Mouse (Mus musculus) lung, adult 2 months (tissue): ENCODE measurements at regions not wholly inside any gene's neighbourhood (a gene's known extent, or its start where the extent isn't known, plus 50 kb on each side); places are given as distances from the start of the nearest gene placed in this dataset.
A peak's percentile ranks its signal among the peaks of the same experiment; 100 is the strongest.

ENCODE experiments used
- DNase-seq: peaks from one replicate; pipeline ENCODE4 v3.0.0; 2022
- H3K4me1 ChIP-seq: fragments of 200-500 bp; 2 replicates; pipeline ENCODE4 v1.6.1; 2011; ENCODE audit warnings: low read length; ENCODE audit not compliant: control insufficient read depth, insufficient read depth
- H3K4me3 ChIP-seq: fragments of 200-500 bp; replicated peaks from 2 replicates; pipeline ENCODE3; 2011; ENCODE audit warnings: low read depth, mild to moderate bottlenecking, control low read depth, low read length; ENCODE audit errors: extremely low read depth
- CTCF ChIP-seq: fragments of 200-500 bp; IDR thresholded peaks from 2 replicates; pipeline ENCODE4 v1.5.1; 2011; ENCODE audit warnings: mild to moderate bottlenecking, low read length, control low read depth; ENCODE audit not compliant: insufficient read depth
- POLR2A ChIP-seq: fragments of 200-500 bp; IDR thresholded peaks from 2 replicates; pipeline ENCODE4 v1.6.1; 2011; ENCODE audit warnings: low read depth, mild to moderate bottlenecking, control low read depth, low read length, borderline replicate concordance; ENCODE audit errors: extremely low read depth
- WGBS: fragments of 180-500 bp; shearing (Covaris S2); methylation state at CpG from one replicate; pipeline ENCODE4 v1.1.7; 2018; 5-methylcytosine and 5-hydroxymethylcytosine counted together

DNA sequence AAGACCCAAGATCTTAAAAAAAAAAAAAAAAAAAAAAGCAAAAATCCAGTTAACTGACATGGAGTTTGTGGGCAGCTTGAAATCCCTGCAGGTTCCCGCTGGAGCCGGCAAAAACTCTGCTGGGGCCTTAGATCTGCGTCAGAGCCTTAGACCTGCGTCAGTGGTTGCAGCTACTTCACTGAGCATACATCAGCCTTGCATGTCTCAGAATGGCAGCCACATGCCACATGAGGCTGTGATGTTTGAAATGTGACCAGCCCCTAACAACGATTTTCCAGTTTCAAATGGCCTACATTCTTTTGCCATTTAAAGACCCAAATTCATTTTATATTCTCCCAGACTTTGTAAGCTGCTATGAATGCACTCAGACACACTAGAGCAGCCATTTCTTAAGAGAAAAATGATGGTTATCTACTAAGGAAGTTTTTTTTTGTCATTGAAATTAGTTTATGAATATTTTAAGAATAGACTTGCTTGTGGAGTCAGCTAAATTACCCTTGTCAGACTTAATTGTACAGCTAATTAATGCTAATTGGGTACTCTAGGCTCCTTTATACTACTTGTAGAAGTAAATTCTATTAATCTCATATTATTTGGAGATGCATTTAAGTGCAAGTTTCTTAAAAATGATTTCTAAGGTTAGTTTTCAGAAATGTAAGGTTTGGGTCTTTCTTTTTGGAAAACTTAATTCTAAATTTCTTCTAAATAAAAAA lies 70.8 kb downstream of the Toporsl start:
- Histone ChIP-seq H3K4me1 (no peaks in the 10 kb centered on the region), H3K4me3 (no peak overlapping the region)
- 80% methylated on average over 5 of the region's 5 CpGs for WGBS
- no peak for DNase-seq
- TF ChIP-seq CTCF (no peak), POLR2A (no peak)

DNA sequence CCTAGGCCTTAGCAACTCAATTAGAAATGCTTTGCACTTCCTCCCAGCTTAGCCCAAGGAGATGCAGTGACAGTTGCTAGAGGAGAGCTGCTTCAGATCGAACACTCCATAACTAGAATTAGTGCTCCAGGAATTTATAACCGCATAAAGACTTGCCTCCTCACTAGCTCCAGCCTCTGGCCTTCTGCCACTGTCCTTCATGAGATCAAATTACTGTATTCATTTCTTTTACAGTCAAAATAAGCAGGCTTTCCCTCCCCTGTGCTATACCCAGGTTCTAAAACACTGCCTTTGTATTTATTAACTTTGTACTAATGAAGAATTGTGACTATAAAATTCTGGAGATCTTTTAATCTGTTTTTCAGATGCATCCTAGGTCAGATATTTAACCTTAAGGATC lies 104.8 kb upstream of the Olfr275 start:
- H3K4me1 ChIP-seq = no peaks in the 10 kb centered on the region
- no peak for DNase-seq
- no peak overlapping the region for H3K4me3 ChIP-seq
- TF ChIP-seq CTCF (no peak), POLR2A (no peak)
- WGBS = 48% methylated on average over 2 of the region's 2 CpGs

DNA sequence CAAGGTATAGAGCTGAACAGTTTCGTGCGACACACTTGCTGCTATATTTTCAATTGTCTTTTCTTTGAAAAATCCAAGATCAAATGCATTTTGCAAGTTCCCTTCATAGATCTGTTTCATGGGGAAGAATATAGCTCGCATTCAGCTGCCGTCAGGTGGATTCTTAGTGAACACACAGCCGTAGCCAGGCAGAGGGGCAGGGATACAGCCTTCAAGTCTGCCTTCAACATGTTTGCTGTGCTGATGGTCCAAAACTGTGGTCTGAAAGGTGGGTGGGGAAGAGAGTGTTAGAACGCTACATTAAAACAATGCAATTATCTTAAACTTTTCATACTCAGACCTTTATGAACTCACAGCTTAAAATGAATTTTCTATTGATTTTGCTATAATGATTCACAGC lies 88.2 kb upstream of the Olfr275 start:
- H3K4me3 ChIP-seq = no peak overlapping the region
- DNase-seq = no peak
- WGBS = 76% methylated on average over 6 of the region's 6 CpGs
- no peaks in the 10 kb centered on the region for H3K4me1 ChIP-seq
- TF ChIP-seq CTCF = no peak
- TF ChIP-seq POLR2A = no peak

DNA sequence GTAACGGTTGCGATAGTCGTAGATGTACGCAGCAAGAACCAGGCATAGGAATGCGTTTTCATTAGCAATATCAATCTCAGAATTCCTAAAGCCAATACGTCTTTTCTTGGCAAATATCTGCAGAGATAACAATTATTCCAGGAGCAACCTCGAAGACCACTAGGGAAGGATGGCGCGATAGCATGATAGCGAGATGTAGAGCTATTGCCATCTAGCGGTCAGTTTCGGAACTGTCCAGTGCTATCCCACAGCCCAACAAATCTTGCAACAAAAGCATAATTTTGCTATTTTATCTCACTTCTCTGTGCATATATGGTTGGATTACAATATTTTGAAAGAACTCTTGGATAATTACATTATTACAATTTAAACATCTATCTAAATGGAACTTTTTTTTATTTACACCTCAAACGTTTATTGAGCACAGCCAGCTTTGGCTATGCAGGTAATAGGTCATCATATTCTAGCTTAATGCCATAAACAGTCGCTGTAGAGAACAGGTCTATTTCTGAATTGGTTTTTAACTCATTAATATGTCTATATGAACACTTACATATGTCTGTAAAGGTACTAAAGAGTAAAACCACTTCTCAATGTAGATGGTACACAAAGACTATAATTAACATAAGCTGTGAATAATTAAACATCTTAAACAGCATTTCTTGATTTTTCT lies 87.6 kb upstream of the Olfr275 start:
- WGBS = 21% methylated on average over 14 of the region's 14 CpGs
- peak; percentile 36 for DNase-seq
- Histone ChIP-seq H3K4me3 (no peak overlapping the region), H3K4me1 (no peaks in the 10 kb centered on the region)
- TF ChIP-seq POLR2A = no peak
- TF ChIP-seq CTCF = peak; percentile 87

DNA sequence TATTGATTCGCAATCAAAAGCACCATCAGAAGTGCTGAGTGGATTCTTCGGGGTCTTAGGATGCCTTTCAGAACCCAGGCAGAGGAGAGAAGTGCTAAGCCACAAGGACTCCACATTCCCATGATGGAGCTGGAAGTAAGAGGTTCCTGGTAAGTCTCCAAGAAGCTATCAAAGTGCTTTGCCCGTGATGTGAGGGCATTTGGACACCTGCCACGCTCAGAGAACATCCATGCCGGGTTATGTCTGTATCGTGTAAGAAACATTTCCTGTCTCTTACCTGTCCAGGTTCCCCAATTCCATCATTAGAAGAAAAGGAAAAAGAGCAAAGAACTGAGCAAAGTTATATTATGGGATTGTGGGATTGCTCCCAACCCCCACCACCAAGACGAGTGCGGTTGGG lies 81.3 kb upstream of the Olfr275 start:
- Histone ChIP-seq H3K4me1 (no peaks in the 10 kb centered on the region), H3K4me3 (no peak overlapping the region)
- no peak for DNase-seq
- TF ChIP-seq POLR2A (no peak), CTCF (no peak)
- 64% methylated on average over 8 of the region's 8 CpGs for WGBS

DNA sequence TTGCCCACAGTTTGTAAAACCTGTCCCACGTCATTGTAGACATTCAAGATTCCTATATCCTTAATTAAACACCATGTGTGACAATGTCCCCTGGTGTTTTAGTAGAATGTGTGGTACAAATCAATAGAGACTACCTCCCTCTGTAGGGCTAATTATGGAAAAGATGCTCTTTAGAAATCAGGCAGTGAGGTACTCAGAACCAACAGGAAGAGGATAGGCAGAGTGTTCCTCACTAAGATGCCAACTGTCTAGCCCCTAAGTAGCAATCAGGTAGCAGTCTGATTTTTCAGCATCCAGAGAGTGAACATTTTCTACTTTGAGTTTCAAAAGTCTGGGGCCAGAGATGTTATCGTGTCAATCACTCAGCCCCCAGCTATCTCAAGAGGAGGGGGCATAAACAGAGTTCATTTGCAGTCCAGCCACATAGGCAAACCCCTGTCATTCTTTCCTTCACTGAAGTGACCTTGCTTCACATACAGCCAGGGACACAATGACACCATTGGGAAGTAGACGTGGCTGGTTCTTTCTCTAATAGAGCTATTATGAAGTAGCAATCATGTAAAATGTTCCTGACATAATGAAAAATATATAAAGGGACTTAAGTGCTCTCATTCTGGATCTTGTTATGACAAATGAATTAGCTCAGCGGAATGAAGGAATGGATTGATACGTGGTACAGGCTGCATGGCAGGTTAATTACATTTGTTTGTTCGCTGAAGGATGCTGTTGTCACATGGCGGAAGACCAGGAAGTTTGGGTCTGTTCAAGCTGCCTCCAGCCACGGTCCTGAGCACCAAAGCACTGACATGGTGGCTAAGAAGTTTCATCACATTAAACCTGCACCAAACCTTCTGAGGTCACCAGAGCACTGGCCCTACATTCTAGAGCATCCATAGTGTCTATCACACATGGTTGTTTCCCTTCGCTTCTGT lies 74.6 kb upstream of the Olfr275 start:
- TF ChIP-seq CTCF = no peak
- TF ChIP-seq POLR2A = no peak
- H3K4me1 ChIP-seq = no peaks in the 10 kb centered on the region
- 75% methylated on average over 9 of the region's 9 CpGs for WGBS
- H3K4me3 ChIP-seq = no peak overlapping the region
- no peak for DNase-seq

DNA sequence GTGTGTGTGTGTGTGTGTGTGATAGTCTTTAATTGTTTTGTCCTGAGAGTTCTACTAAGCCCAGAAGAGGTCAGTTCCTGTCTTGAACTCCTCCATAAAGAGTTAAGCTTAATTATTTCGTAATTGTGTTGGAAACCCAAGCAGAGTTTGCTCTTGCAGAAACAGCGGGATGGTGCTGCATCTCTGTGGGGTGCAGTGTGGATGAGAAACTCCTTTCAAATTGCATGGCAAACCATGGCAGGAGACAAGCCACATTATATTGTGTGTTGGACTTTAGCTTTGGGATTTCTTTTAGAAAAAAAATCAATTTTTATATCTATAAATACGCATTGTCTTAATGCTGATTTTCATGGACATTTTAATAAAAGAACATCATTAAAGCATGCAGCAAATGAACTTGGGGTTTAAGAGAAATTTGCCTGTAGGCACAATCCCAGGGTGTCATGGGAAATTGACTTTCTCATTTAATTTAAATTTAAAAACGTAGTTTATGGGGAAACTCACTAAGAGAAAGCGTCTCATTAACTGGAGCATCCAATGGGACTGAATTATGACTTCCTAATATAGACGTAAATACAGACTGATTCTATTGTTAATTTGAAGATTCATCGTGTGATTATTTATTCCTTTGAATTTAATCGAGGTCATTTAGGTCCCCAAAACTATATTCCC lies 61.4 kb upstream of the Olfr275 start:
- no peak for DNase-seq
- TF ChIP-seq POLR2A = no peak
- no peak for TF ChIP-seq CTCF
- Histone ChIP-seq H3K4me3 (no peak overlapping the region), H3K4me1 (no peaks in the 10 kb centered on the region)
- WGBS = 75% methylated on average over 8 of the region's 8 CpGs
